Mouse (Mus musculus) gastrocnemius, adult 8-10 months (tissue): ENCODE measurements around the gene Fads2. TPM values are rescaled to one million over a fixed set of nuclear protein-coding genes. Genes with fewer than 3 reads are reported as not detected.

Experiments used
- DNase-seq, 2 experiments: peaks; one replicate each; pipeline ENCODE4 v3.0.0; 2022; ENCODE audit warnings: low spot score in 2 of 2
- total RNA-seq, 4 experiments: library from RNA; stranded (reverse); gene quantifications; 2 replicates each; pipeline ENCODE4 v1.2.4; 2022

Fads2 gene
- total RNA-seq, 4 experiments from 2014 or later, result 1.2 to 2.0 (median 1.5) TPM

GRCm38 (mm10) chr19:10062292-10062691 lies 39.3 kb downstream of the Fads2 start:
- DNase-seq, result no peak

- no peak for DNase-seq
These were observed 39.9 kb downstream of the Fads2 start for GRCm38 (mm10) chr19:10061624-10062023.

GRCm38 (mm10) chr19:10060783-10061590 lies 40.6 kb downstream of the Fads2 start:
- DNase-seq, result no peak

- no peak for DNase-seq
These were observed 41.5 kb downstream of the Fads2 start for GRCm38 (mm10) chr19:10059911-10060567.

GRCm38 (mm10) chr19:10058876-10059427 lies 42.6 kb downstream of the Fads2 start:
- no peak for DNase-seq

- no peak for DNase-seq
These were observed 43.2 kb downstream of the Fads2 start for GRCm38 (mm10) chr19:10058352-10058825.

- no peak for DNase-seq
These were observed 43.8 kb downstream of the Fads2 start for GRCm38 (mm10) chr19:10057486-10058351.

- no peak for DNase-seq
These were observed 44.9 kb downstream of the Fads2 start for GRCm38 (mm10) chr19:10056686-10057085.

GRCm38 (mm10) chr19:10055783-10056660 lies 45.5 kb downstream of the Fads2 start:
- DNase-seq, result no peak

- no peak for DNase-seq
These were observed 46.3 kb downstream of the Fads2 start for GRCm38 (mm10) chr19:10055261-10055660.

GRCm38 (mm10) chr19:10054361-10055075 lies 47.0 kb downstream of the Fads2 start:
- DNase-seq, result no peak

- DNase-seq, result no peak
These were observed 47.8 kb downstream of the Fads2 start for GRCm38 (mm10) chr19:10053692-10054260.

GRCm38 (mm10) chr19:10052698-10053097 lies 48.8 kb downstream of the Fads2 start:
- DNase-seq, result no peak

GRCm38 (mm10) chr19:10050438-10050837 lies 51.1 kb downstream of the Fads2 start:
- DNase-seq, result no peak

- DNase-seq, result no peak
These were observed 52.0 kb downstream of the Fads2 start for GRCm38 (mm10) chr19:10049533-10049932.

- no peak for DNase-seq
These were observed 54.6 kb downstream of the Fads2 start for GRCm38 (mm10) chr19:10046983-10047382.

- DNase-seq, result no peak
These were observed 55.2 kb downstream of the Fads2 start for GRCm38 (mm10) chr19:10046346-10046745.

- DNase-seq, result no peak
These were observed 55.8 kb downstream of the Fads2 start for GRCm38 (mm10) chr19:10045707-10046106.

- peak in 1 of 2 experiments; percentile 37 for DNase-seq
These were observed 57.9 kb downstream of the Fads2 start for GRCm38 (mm10) chr19:10043643-10044042.
